Mouse (Mus musculus) MEL (cell line): ENCODE results near the gene Leng1. TPM values are rescaled to one million over a fixed set of nuclear protein-coding genes. Genes with fewer than 3 reads are reported as not detected.

Experiments
- DNase-seq: peaks from one replicate; pipeline ENCODE4 v3.0.0; 2011; ENCODE audit warnings: low read depth, low spot score
- H3K27ac ChIP-seq: 2 replicates; pipeline ENCODE4 v1.5.1; 2012; ENCODE audit warnings: low read depth, mild to moderate bottlenecking, control low read depth, low read length, moderate library complexity; ENCODE audit not compliant: control insufficient read depth
- H3K27me3 ChIP-seq, 2 experiments: fragments of 150-350 bp in 1 of 2; sonication (generic) in 1 of 2; 2 replicates each; pipeline ENCODE4 v1.6.1; 2012; ENCODE audit warnings: low read length in 2 of 2, mild to moderate bottlenecking in 2 of 2, improper control_type of control experiment in 1 of 2, moderate library complexity in 1 of 2; ENCODE audit not compliant: insufficient read depth in 2 of 2, control insufficient read depth in 1 of 2
- H3K36me3 ChIP-seq, 2 experiments: 2 replicates each; pipeline ENCODE4 v1.6.1; 2012 to 2014; ENCODE audit warnings: low read length in 2 of 2, improper control_type of control experiment in 1 of 2, inconsistent platforms in 1 of 2, mild to moderate bottlenecking in 1 of 2; ENCODE audit not compliant: insufficient read depth in 2 of 2, control insufficient read depth in 1 of 2
- H3K4me1 ChIP-seq, 2 experiments: fragments of 150-350 bp in 1 of 2; sonication (generic) in 1 of 2; 2 replicates each; pipeline ENCODE4 v1.6.1; 2012; ENCODE audit warnings: low read length in 2 of 2, improper control_type of control experiment in 1 of 2, mild to moderate bottlenecking in 1 of 2; ENCODE audit not compliant: insufficient read depth in 2 of 2, control insufficient read depth in 1 of 2
- H3K4me3 ChIP-seq, 2 experiments: fragments of 150-350 bp in 1 of 2; sonication (generic) in 1 of 2; 2 replicates each; pipeline ENCODE4 v1.5.1; 2012; ENCODE audit warnings: low read depth in 2 of 2, low read length in 2 of 2, mild to moderate bottlenecking in 2 of 2, moderate library complexity in 2 of 2, control low read depth in 1 of 2, improper control_type of control experiment in 1 of 2; ENCODE audit not compliant: control insufficient read depth in 1 of 2, insufficient read depth in 1 of 2
- H3K79me2 ChIP-seq: 2 replicates; pipeline ENCODE4 v1.6.1; 2012; ENCODE audit warnings: mild to moderate bottlenecking, low read length, moderate library complexity; ENCODE audit not compliant: control insufficient read depth, poor library complexity, insufficient read depth
- H3K9ac ChIP-seq: 2 replicates; pipeline ENCODE4 v1.6.1; 2012; ENCODE audit warnings: low read depth, mild to moderate bottlenecking, control low read depth, low read length, moderate library complexity; ENCODE audit not compliant: control insufficient read depth, poor library complexity, severe bottlenecking
- H3K9me3 ChIP-seq: fragments of 150-350 bp; sonication (generic); replicated peaks from 2 replicates; pipeline ENCODE4 v1.6.1; 2012; ENCODE audit warnings: mild to moderate bottlenecking, low read length, improper control_type of control experiment, moderate library complexity; ENCODE audit not compliant: insufficient read depth
- CHD2 ChIP-seq: IDR thresholded peaks from 2 replicates; pipeline ENCODE4 v1.6.1; 2011; ENCODE audit warnings: low read length, improper control_type of control experiment
- EP300 ChIP-seq, 2 experiments: IDR thresholded peaks; 2 replicates each; pipeline ENCODE4 v1.6.1; 2011; ENCODE audit warnings: improper control_type of control experiment in 2 of 2, low read length in 2 of 2, low read depth in 1 of 2, mild to moderate bottlenecking in 1 of 2
- ETS1 ChIP-seq: IDR thresholded peaks from 2 replicates; pipeline ENCODE4 v1.6.1; 2012; ENCODE audit warnings: low read depth, mild to moderate bottlenecking, inconsistent platforms, low read length, improper control_type of control experiment, moderate library complexity
- GATA1 ChIP-seq: IDR thresholded peaks from 2 replicates; pipeline ENCODE4 v1.6.1; 2011; ENCODE audit warnings: low read depth, low read length, improper control_type of control experiment
- MAFK ChIP-seq: IDR thresholded peaks from 2 replicates; pipeline ENCODE4 v1.6.1; 2011; ENCODE audit warnings: low read depth, mild to moderate bottlenecking, low read length, improper control_type of control experiment, borderline replicate concordance
- MAX ChIP-seq: IDR thresholded peaks from 2 replicates; pipeline ENCODE4 v1.6.1; 2011; ENCODE audit warnings: low read length, improper control_type of control experiment
- MYC ChIP-seq: IDR thresholded peaks from 2 replicates; pipeline ENCODE4 v1.6.1; 2011; ENCODE audit warnings: low read depth, mild to moderate bottlenecking, low read length, improper control_type of control experiment, moderate library complexity
- POLR2AphosphoS2 ChIP-seq: IDR thresholded peaks from 2 replicates; pipeline ENCODE4 v1.6.1; 2011; ENCODE audit warnings: low read length, improper control_type of control experiment
- POLR2AphosphoS5 ChIP-seq: IDR thresholded peaks from 2 replicates; pipeline ENCODE4 v1.6.1; 2012; ENCODE audit warnings: low read depth, borderline replicate concordance, mild to moderate bottlenecking, inconsistent platforms, low read length, moderate library complexity, mixed read lengths
- RCOR1 ChIP-seq: IDR thresholded peaks from 2 replicates; pipeline ENCODE4 v1.6.1; 2012; ENCODE audit warnings: low read depth, mild to moderate bottlenecking, inconsistent platforms, low read length, improper control_type of control experiment
- SIN3A ChIP-seq: IDR thresholded peaks from 2 replicates; pipeline ENCODE4 v1.6.1; 2012; ENCODE audit warnings: low read length, improper control_type of control experiment, inconsistent platforms
- SMC3 ChIP-seq: IDR thresholded peaks from 2 replicates; pipeline ENCODE4 v1.6.1; 2011; ENCODE audit warnings: low read depth, low read length, improper control_type of control experiment
- UBTF ChIP-seq: IDR thresholded peaks from 2 replicates; pipeline ENCODE4 v1.6.1; 2012; ENCODE audit warnings: low read depth, mild to moderate bottlenecking, inconsistent platforms, low read length, improper control_type of control experiment, moderate library complexity, borderline replicate concordance; ENCODE audit not compliant: insufficient read depth
- ZC3H11A ChIP-seq: IDR thresholded peaks from 2 replicates; pipeline ENCODE4 v1.6.1; 2012; ENCODE audit warnings: low read depth, mild to moderate bottlenecking, inconsistent platforms, low read length, improper control_type of control experiment
- polyA plus RNA-seq, 2 experiments: library from polyadenylated mRNA; stranded (reverse) in 1 of 2; unstranded in 1 of 2; fragments of >175 nt in 1 of 2; fragments of >200 nt in 1 of 2; gene quantifications; 2 replicates each; pipeline versions ENCODE4 v1.2.1 to v1.2.4; 2012; ENCODE audit warnings: low replicate concordance in 2 of 2, low read depth in 1 of 2; ENCODE audit not compliant: insufficient read length in 2 of 2, insufficient read depth in 1 of 2, missing spikeins in 1 of 2
- total RNA-seq: library from RNA; depleted of rRNA; stranded (reverse); fragments of 300-350 nt; gene quantifications from 2 replicates; pipeline ENCODE4 v1.2.3, GENCODE M21; 2012; rRNA removed

The Leng1 gene
- total and polyA plus RNA-seq, 3 experiments: 11.0 to 11.3 TPM; not detected in 1

GRCm38 (mm10) chr7:3614021-3614420, 51.6 kb downstream of the Leng1 start:
- peak; percentile 74 for DNase-seq
- TF ChIP-seq POLR2AphosphoS5: no peak
- TF ChIP-seq POLR2AphosphoS2: no peak
- TF ChIP-seq ZC3H11A: no peak
- 0 out of 2 replicates have a peak, but pooled peaks have one; percentile 24 for TF ChIP-seq SIN3A
- TF ChIP-seq MYC: peak; percentile 26; the same call in 1 of the 2 replicates
- TF ChIP-seq EP300 (IDR thresholded peaks at IDR 0.05; ENCODE audit: low read depth in 1 of 2, low read length in 2 of 2): peak in 1 of 2 experiments; percentile 35; a peak in 1 of 4 replicates
- TF ChIP-seq SMC3: no peak
- TF ChIP-seq UBTF: no peak
- TF ChIP-seq, all 39 proteins: peak for 3
- Histone ChIP-seq H3K9ac (no peak overlapping the region), H3K4me3 (no peak overlapping the region), H3K4me1 (peaks cover 2 to 21% of the 10 kb centered on the region in 2 experiments), H3K36me3 (peaks cover 0 to 9% of the 10 kb centered on the region in 2 experiments; a peak in 2 of 4 replicates), H3K9me3 (no peaks in the 10 kb centered on the region), H3K79me2 (peaks cover 7% of the 10 kb centered on the region), H3K27ac (no peak overlapping the region), H3K27me3 (no peaks in the 10 kb centered on the region)

GRCm38 (mm10) chr7:3611006-3611405, 54.6 kb downstream of the Leng1 start:
- Histone ChIP-seq H3K27me3 (no peaks in the 10 kb centered on the region), H3K4me1 (peaks cover 2 to 9% of the 10 kb centered on the region in 2 experiments; a peak in 1 of 4 replicates), H3K4me3 (no peak overlapping the region), H3K36me3 (no peaks in the 10 kb centered on the region; a peak in 1 of 4 replicates), H3K27ac (no peak overlapping the region), H3K9me3 (no peaks in the 10 kb centered on the region), H3K9ac (no peak overlapping the region), H3K79me2 (no peaks in the 10 kb centered on the region)
- DNase-seq: no peak
- TF ChIP-seq CHD2 (no peak), MAX (no peak), GATA1 (no peak), EP300 (IDR thresholded peaks at IDR 0.05; ENCODE audit: low read depth in 1 of 2, low read length in 2 of 2) (no peak)

DNA sequence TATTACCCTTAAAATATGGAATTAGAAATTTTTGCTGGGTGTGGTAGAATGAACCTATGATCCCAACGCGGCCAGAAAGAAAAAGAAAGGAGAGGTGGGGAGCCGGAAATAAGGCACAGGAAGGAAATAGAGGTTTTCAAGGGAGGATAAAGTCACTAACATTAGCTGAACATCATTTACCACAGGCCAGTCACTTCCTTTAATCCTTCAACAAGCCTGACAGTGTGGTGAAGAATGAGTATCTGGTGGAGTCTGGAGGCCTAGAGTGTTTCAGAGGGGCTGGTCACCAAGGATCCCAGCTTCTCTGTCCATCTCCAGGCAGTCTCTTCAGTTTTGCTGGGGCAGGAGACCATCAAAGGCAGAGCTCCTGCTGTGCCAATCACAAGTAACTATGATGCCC, 55.2 kb downstream of the Leng1 start:
- H3K79me2 ChIP-seq: no peaks in the 10 kb centered on the region
- TF ChIP-seq MYC (no peak), EP300 (IDR thresholded peaks at IDR 0.05; ENCODE audit: low read depth in 1 of 2, low read length in 2 of 2) (no peak), ZC3H11A (no peak), RCOR1 (no peak), MAFK (no peak), ETS1 (no peak), SIN3A (no peak), MAX (no peak), SMC3 (no peak)
- TF ChIP-seq, all 39 proteins: peak for 0
- Histone ChIP-seq H3K27ac (no peak overlapping the region), H3K9ac (no peak overlapping the region), H3K36me3 (no peaks in the 10 kb centered on the region; a peak in 1 of 4 replicates), H3K4me1 (peaks cover 2 to 6% of the 10 kb centered on the region in 2 experiments; a peak in 1 of 4 replicates), H3K27me3 (no peaks in the 10 kb centered on the region), H3K9me3 (no peaks in the 10 kb centered on the region), H3K4me3 (no peak overlapping the region)
- no peak for DNase-seq

Other genes with a start within 250 kb of the Leng1 start
- not detected in 2 replicates for gene Cacng6, start 241.6 kb downstream of the Leng1 start, total RNA-seq
- under 1 TPM in 1 of 2 experiments, not detected in 1; 0.08 TPM for gene Cacng6, start 241.6 kb downstream of the Leng1 start, polyA plus RNA-seq
- 1.7 and 1.9 TPM in 2 replicates for gene Tarm1, start 163.2 kb downstream of the Leng1 start, total RNA-seq
- gene Tarm1, start 163.2 kb downstream of the Leng1 start, polyA plus RNA-seq: 1 to 10 TPM in 1 of 2 experiments, not detected in 1; 1.1 TPM
- not detected in 2 replicates for gene Oscar, start 49.7 kb downstream of the Leng1 start, total RNA-seq
- gene Oscar, start 49.7 kb downstream of the Leng1 start, polyA plus RNA-seq: not detected
- gene Ndufa3, start 48.5 kb downstream of the Leng1 start, total RNA-seq: 177 and 180 TPM in 2 replicates
- gene Ndufa3, start 48.5 kb downstream of the Leng1 start, polyA plus RNA-seq: 100 to 1,000 TPM in 1 of 2 experiments, not detected in 1; 246 TPM
- 35.2 and 42.4 TPM in 2 replicates for gene Tfpt, start 35.9 kb downstream of the Leng1 start, total RNA-seq
- gene Tfpt, start 35.9 kb downstream of the Leng1 start, polyA plus RNA-seq: 10 to 100 TPM in 1 of 2 experiments, not detected in 1; 50.0 TPM
- gene Prpf31, start 35.9 kb downstream of the Leng1 start, total RNA-seq: 146 and 147 TPM in 2 replicates
- gene Prpf31, start 35.9 kb downstream of the Leng1 start, polyA plus RNA-seq: 100 to 1,000 TPM; 187 to 334 TPM
- 16.9 and 17.4 TPM in 2 replicates for gene Cnot3, start 20.6 kb downstream of the Leng1 start, total RNA-seq
- 100 to 1,000 TPM in 1 of 2 experiments, 10 to 100 TPM in 1; 86.6 to 118 TPM for gene Cnot3, start 20.6 kb downstream of the Leng1 start, polyA plus RNA-seq
- gene Tmc4, start 11.7 kb upstream of the Leng1 start, total RNA-seq: 2.0 and 2.7 TPM in 2 replicates
- gene Tmc4, start 11.7 kb upstream of the Leng1 start, polyA plus RNA-seq: 10 to 100 TPM in 1 of 2 experiments, not detected in 1; 16.8 TPM
- 16.0 and 17.1 TPM in 2 replicates for gene Tsen34, start 27.0 kb upstream of the Leng1 start, total RNA-seq
- 10 to 100 TPM in 1 of 2 experiments, not detected in 1; 21.7 TPM for gene Tsen34, start 27.0 kb upstream of the Leng1 start, polyA plus RNA-seq
- gene Mboat7, start 27.7 kb upstream of the Leng1 start, total RNA-seq: 31.1 and 33.9 TPM in 2 replicates
- gene Mboat7, start 27.7 kb upstream of the Leng1 start, polyA plus RNA-seq: 100 to 1,000 TPM in 1 of 2 experiments, not detected in 1; 113 TPM
- 2,912 and 2,921 TPM in 2 replicates for gene Rps9, start 38.2 kb upstream of the Leng1 start, total RNA-seq
- gene Rps9, start 38.2 kb upstream of the Leng1 start, polyA plus RNA-seq: 1,000 to 10,000 TPM in 1 of 2 experiments, not detected in 1; 2,284 TPM
- gene Pirb, start 54.6 kb upstream of the Leng1 start, total RNA-seq: 0.12 and 0.20 TPM in 2 replicates
- under 1 TPM in 1 of 2 experiments, not detected in 1; 0.56 TPM for gene Pirb, start 54.6 kb upstream of the Leng1 start, polyA plus RNA-seq
- not detected in 2 replicates for gene Gm15448, start 159.8 kb upstream of the Leng1 start, total RNA-seq
- gene Gm15448, start 159.8 kb upstream of the Leng1 start, polyA plus RNA-seq: under 1 TPM in 1 of 2 experiments, not detected in 1; 0.04 TPM
- not detected in 2 replicates for gene Pira2, start 179.2 kb upstream of the Leng1 start, total RNA-seq
- gene Pira2, start 179.2 kb upstream of the Leng1 start, polyA plus RNA-seq: under 1 TPM in 1 of 2 experiments, not detected in 1; 0.07 TPM
- gene Gm14548, start 232.3 kb upstream of the Leng1 start, total RNA-seq: 0.04 and 0.16 TPM in 2 replicates
- gene Gm14548, start 232.3 kb upstream of the Leng1 start, polyA plus RNA-seq: under 1 TPM in 1 of 2 experiments, not detected in 1; 0.13 TPM
- 0.04 TPM in 1 of 2 replicates, not detected in the other for gene Lilra6, start 249.7 kb upstream of the Leng1 start, total RNA-seq
- gene Lilra6, start 249.7 kb upstream of the Leng1 start, polyA plus RNA-seq: under 1 TPM in 1 of 2 experiments, not detected in 1; 0.19 TPM